Mouse (Mus musculus): ENCODE results near the gene Kif7.
A peak's percentile ranks its signal among the peaks of the same experiment; 100 is the strongest.

The Kif7 gene

DNA sequence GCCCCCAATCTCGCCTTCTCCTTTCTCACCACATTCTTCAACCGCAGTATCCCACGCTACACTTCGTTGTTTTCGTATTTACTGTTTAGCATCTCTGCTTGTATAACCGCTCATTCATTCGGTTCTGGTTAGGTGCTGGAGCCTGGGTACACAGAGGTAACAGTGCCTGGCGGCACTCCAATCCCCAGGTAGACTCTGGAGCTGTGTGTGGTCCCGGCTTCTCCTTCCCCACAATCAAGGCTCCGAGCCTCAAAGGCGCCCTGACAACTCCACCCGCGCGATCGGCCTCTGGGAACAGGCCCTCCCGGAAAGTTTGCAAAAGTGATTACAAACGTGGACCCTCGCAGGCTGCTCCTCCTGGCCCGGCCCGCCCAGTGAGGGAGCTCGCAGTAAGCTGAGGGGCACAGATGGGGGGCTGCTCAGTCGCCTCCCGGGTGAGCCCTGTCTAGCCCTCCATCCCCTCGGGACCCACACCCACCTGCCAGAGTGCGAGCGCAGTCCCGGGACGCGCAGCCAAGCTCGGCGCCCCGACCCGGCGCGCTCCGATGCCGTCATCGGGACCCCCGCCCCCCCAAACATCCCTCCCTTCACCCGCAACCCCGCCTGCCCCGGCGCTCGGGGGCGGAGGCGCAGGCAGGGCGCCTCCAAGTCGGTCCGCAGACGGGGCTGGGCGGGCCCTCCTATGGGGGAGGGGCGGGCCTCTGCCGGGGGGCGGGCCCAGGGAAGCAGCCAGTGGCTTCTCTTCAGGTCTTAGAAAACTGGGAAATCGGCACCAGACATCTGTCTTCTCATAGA lies at the start of gene Kif7:
TSS of gene Kif7 (minus strand) at position 534 of the 795 bp plus-strand sequence.
- no peak for TF ChIP-seq GATA4 (IDR thresholded peaks at IDR 0.05; ENCODE audit: insufficient replicate concordance, low read length)

DNA sequence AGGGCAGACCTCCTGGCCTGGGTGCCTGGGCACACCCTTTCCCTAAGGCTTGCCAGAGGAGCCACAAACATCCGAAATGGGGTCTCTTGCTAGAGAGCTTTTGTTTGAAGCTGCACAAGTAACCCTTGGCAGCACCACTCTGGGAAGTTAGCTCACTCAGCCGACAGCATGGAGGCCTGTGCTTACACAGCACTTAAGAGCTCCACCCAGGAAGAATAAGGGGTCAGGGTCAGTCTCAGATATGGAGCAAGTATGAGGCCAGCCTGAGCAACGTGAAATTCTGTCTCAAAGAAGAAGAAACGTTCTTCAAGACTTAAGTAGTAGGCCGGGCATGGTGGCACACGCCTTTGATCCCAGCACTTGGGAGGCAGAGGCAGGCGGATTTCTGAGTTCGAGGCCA lies 46.6 kb upstream of the Kif7 start:
- TF ChIP-seq GATA4 (IDR thresholded peaks at IDR 0.05; ENCODE audit: insufficient replicate concordance, low read length) = no peak

GRCm38 (mm10) chr7:79761124-79761876 lies 45.8 kb upstream of the Kif7 start:
- no peak for TF ChIP-seq GATA4 (IDR thresholded peaks at IDR 0.05; ENCODE audit: insufficient replicate concordance, low read length)

- TF ChIP-seq GATA4 (IDR thresholded peaks at IDR 0.05; ENCODE audit: insufficient replicate concordance, low read length) = no peak
Measured at GRCm38 (mm10) chr7:79759766-79760165, 44.2 kb upstream of the Kif7 start.

- no peak for TF ChIP-seq GATA4 (IDR thresholded peaks at IDR 0.05; ENCODE audit: insufficient replicate concordance, low read length)
Measured at GRCm38 (mm10) chr7:79758176-79758575, 42.7 kb upstream of the Kif7 start.

GRCm38 (mm10) chr7:79756334-79756733 lies 40.8 kb upstream of the Kif7 start:
- no peak for TF ChIP-seq GATA4 (IDR thresholded peaks at IDR 0.05; ENCODE audit: insufficient replicate concordance, low read length)

DNA sequence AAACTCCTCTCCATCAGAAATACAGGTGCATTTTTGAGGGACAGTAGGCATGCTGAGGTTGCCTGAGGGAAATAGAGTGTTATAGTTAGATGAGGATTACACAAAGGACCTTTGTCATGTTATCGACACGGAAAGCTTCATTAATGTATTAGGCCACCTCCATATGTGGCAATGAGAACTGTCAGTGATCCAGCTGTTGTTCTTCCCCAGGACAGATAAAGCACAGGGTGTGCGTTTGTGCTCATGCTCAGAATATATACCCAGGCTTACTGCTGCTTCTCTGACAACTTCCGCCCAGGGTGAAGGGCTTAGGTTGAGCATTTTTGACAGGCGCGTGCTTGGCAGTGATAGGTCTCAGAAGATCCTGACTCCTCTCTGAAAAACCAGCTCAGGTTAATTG lies 34.0 kb upstream of the Kif7 start:
- no peak for TF ChIP-seq GATA4 (IDR thresholded peaks at IDR 0.05; ENCODE audit: insufficient replicate concordance, low read length)

DNA sequence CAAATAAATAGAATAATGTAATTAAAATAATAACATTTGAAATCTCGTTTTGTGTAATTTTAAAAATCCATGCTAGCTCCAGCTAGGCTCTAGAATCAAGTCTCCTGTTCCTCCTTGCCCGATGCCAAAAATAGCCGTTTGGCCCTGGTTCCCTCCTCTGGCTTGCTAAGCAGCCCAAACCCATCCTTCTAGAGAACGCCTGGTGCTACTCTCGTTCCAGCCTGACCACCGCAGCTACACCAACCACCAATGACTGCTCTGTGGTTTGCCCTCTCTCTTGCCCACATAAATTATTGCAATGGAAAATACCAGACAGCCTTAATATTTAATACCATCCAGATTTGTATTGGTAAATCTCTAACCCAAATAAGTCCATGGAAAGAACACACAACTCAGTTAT lies 32.1 kb upstream of the Kif7 start:
- TF ChIP-seq GATA4 (IDR thresholded peaks at IDR 0.05; ENCODE audit: insufficient replicate concordance, low read length) = no peak

- TF ChIP-seq GATA4 (IDR thresholded peaks at IDR 0.05; ENCODE audit: insufficient replicate concordance, low read length) = no peak
Measured at GRCm38 (mm10) chr7:79744585-79744984, 29.1 kb upstream of the Kif7 start.

DNA sequence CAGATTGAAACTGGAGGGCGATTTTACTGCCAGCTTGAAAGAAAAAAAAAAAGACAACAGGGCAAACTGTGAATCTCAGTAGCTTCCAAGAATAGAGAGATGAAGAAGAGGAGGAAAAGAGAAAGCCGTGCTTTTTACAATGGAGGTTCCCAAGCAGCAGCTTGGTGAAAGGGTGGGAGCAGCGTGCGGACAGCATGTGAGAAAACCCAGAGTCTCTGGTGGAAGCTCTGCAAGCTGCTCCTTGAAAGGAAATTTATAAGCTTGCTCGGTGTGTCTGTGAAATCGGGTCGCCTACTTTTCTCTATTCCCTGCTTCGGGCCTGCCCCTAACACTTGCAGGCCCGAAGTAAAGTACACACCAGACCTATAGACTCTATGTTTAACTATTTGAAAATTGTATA lies 28.5 kb upstream of the Kif7 start:
- no peak for TF ChIP-seq GATA4 (IDR thresholded peaks at IDR 0.05; ENCODE audit: insufficient replicate concordance, low read length)

GRCm38 (mm10) chr7:79742659-79743536 lies 27.4 kb upstream of the Kif7 start, which contains the start of the genes Pex11a and Wdr93:
Gene Pex11a (minus strand): TSS chr7:79743131.
Gene Wdr93 (plus strand): TSS chr7:79743163.
- TF ChIP-seq GATA4 (IDR thresholded peaks at IDR 0.05; ENCODE audit: insufficient replicate concordance, low read length) = peak; percentile 26; the same call in 1 of the 2 replicates

DNA sequence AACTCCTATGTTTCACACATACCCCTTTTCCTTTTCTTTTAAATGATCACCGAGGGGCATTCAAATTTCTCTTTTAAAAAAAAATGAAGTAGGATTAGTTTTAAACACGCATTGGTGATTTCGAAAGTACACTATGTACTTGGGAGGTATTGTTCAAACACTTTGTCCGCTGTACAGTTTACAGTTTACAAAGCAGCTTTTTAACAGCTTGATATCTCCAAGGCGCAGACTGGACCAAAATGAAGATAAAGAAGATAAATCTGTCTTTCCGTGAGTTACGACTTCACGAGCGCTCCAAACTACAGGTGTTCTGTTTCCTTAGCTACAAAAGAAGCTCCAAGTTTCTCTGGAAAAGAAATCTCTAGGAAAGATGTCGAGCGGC lies 26.7 kb upstream of the Kif7 start:
- no peak for TF ChIP-seq GATA4 (IDR thresholded peaks at IDR 0.05; ENCODE audit: insufficient replicate concordance, low read length)

DNA sequence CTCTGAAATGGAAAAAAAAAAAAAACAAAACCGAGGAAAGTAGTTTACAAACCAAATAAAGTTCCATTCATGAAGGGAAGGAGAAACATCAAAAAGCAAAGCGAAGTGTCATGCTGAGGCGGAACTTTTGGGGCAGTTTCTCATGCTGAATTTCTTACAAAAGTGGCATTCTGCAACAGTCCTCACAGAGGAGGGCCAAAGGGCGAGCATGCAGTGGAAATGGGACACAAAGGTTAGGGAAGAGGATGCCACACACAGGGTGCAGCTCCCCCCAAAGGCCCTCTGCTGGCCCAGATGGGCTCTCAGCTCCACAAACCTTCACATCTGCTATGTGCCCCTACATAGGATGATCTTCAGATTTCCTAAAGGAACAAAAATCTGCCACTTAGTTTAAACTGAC lies 24.8 kb upstream of the Kif7 start:
- TF ChIP-seq GATA4 (IDR thresholded peaks at IDR 0.05; ENCODE audit: insufficient replicate concordance, low read length) = no peak

- TF ChIP-seq GATA4 (IDR thresholded peaks at IDR 0.05; ENCODE audit: insufficient replicate concordance, low read length) = no peak
Measured at GRCm38 (mm10) chr7:79738913-79739312, 23.4 kb upstream of the Kif7 start.

- TF ChIP-seq GATA4 (IDR thresholded peaks at IDR 0.05; ENCODE audit: insufficient replicate concordance, low read length) = peak; percentile 97
Measured at GRCm38 (mm10) chr7:79736511-79736910, 21.0 kb upstream of the Kif7 start.

Data from liver, adult (tissue).